Mouse (Mus musculus) heart, postnatal 0 days (tissue): Measurements from ENCODE around the gene St6gal1. TPM values are rescaled to one million over a fixed set of nuclear protein-coding genes. Genes with fewer than 3 reads are reported as not detected.

Experiments used
- ATAC-seq: fragments of 200-750 bp; cut with Nextera tagmentation; 2 replicates; pipeline ENCODE4 v1.8.0; 2017; ENCODE audit warnings: low read depth, moderate number of reproducible peaks, moderate library complexity; ENCODE audit not compliant: insufficient read depth
- DNase-seq: peaks from one replicate; pipeline ENCODE4 v3.0.0-alpha.2; 2016; ENCODE audit warnings: low spot score
- H3K27ac ChIP-seq: fragments of 300-500 bp; sonication (generic); 2 replicates; pipeline ENCODE4 v1.5.1; 2014; ENCODE audit warnings: low read depth, mild to moderate bottlenecking
- H3K27me3 ChIP-seq: fragments of 300-500 bp; sonication (generic); 2 replicates; pipeline ENCODE4 v1.6.1; 2014; ENCODE audit warnings: low read length, mixed read lengths; ENCODE audit not compliant: control insufficient read depth, insufficient read depth
- H3K36me3 ChIP-seq: fragments of 300-500 bp; sonication (generic); replicated peaks from 2 replicates; pipeline ENCODE4 v1.6.1; 2014; ENCODE audit warnings: low read length, mixed read lengths; ENCODE audit not compliant: control insufficient read depth, insufficient read depth
- H3K4me1 ChIP-seq: fragments of 300-500 bp; sonication (generic); 2 replicates; pipeline ENCODE4 v1.6.1; 2014; ENCODE audit warnings: antibody characterized with exemption; ENCODE audit not compliant: control insufficient read depth, insufficient read depth
- H3K4me2 ChIP-seq: fragments of 300-500 bp; sonication (generic); 2 replicates; pipeline ENCODE4 v1.6.1; 2014; ENCODE audit warnings: low read depth, mild to moderate bottlenecking, low read length, moderate library complexity
- H3K4me3 ChIP-seq: fragments of 300-500 bp; sonication (generic); 2 replicates; pipeline ENCODE4 v1.5.1; 2014; ENCODE audit warnings: low read depth, low read length
- H3K9ac ChIP-seq: fragments of 300-500 bp; sonication (generic); replicated peaks from 2 replicates; pipeline ENCODE4 v1.6.1; 2014; ENCODE audit warnings: low read depth, low read length, mixed read lengths
- H3K9me3 ChIP-seq: fragments of 300-500 bp; sonication (generic); replicated peaks from 2 replicates; pipeline ENCODE4 v1.6.1; 2016; ENCODE audit warnings: low read length; ENCODE audit not compliant: control insufficient read depth
- CTCF ChIP-seq: IDR thresholded peaks from 2 replicates; pipeline ENCODE4 v1.5.1; 2016; ENCODE audit warnings: antibody characterized with exemption, control low read depth, low read depth
- EP300 ChIP-seq: IDR thresholded peaks from 2 replicates; pipeline ENCODE4 v1.6.1; 2016; ENCODE audit warnings: antibody characterized with exemption, low read depth
- WGBS: fragments of 180-500 bp; shearing (Covaris S2); extraction: QIAGEN DNeasy Blood & Tissue Kit; methylation state at CpG from one replicate; pipeline ENCODE4 v1.1.7; 2014; 5-methylcytosine and 5-hydroxymethylcytosine counted together
- polyA plus RNA-seq: library from polyadenylated mRNA; unstranded; fragments of >200 nt; fragmentation: Nextera tagmentation; extraction: Ambion mirVana; gene quantifications from 2 replicates; pipeline ENCODE4 v1.2.1, GENCODE M21; 2015
- total RNA-seq: library from RNA; depleted of rRNA; stranded (reverse); fragments of >200 nt; gene quantifications from 2 replicates; pipeline ENCODE4 v1.2.3, GENCODE M21; 2014; ENCODE audit warnings: low replicate concordance

St6gal1 gene
- total and polyA plus RNA-seq, 2 experiments from 2014 or later = 10.0 to 23.5 TPM

DNA sequence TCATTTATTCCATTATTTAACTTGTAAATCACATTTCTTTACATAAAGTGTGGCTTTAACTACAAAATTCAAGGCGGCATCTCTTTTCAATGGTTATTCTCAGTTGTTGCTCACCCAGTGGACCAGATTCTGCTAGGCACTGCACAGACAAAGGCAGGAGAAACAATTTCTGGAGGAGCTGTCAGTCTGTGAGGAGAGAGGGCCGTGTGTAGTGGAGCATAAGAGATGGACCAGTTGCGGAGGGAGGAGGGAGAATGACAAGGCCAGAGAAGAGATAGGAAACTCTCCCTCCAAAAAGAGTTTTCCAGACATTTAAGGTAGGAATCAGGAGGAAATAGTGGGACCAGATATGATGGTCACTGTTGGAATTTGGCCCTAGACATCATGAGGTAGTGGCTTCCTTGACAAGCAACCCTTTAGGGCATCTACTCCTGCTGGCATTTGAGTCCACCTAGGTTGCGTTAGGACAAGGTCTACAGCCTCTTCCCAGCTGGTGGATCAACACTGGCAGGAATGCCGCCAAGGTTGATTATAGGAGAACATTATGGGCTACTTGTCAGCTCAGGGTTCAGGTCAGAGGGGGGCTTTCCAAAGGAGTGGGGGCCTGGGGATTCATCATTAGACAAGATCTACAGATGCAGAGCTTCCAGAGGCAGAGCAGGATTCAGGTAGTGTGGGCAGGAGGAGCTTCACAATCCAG, 19.3 kb downstream of the St6gal1 start:
- Histone ChIP-seq H3K36me3 (no peaks in the 10 kb centered on the region), H3K27me3 (peaks cover 8% of the 10 kb centered on the region; the same call in 1 of the 2 replicates), H3K4me3 (no peak overlapping the region), H3K27ac (no peak overlapping the region), H3K9ac (no peak overlapping the region), H3K9me3 (no peaks in the 10 kb centered on the region), H3K4me2 (no peak overlapping the region), H3K4me1 (peaks cover 19% of the 10 kb centered on the region)
- ATAC-seq = no peak
- TF ChIP-seq CTCF = no peak
- no peak for TF ChIP-seq EP300
- WGBS = 90% methylated on average over 5 of the region's 5 CpGs
- DNase-seq = no peak

DNA sequence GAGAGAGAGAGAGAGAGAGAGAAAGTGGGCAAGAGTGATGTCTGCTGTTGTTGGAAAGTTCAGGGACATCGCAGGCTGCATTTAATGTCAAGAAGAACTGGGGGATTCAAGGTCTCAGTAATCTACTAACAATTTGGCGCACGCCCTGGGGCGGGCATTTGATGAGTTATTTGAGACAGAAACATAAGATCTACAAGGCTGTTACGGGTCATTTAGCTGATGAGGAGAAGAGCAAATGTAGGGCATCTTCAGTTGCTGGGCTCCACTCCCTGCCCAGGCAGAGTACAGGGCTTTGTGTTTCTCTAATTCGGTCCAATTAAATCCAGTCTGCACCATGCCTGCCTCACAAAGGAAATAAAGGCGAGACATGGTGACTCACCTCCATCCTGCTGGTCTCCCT, 19.9 kb downstream of the St6gal1 start:
- DNase-seq (no peak), ATAC-seq (no peak)
- TF ChIP-seq EP300 (no peak), CTCF (no peak)
- H3K9ac ChIP-seq = no peak overlapping the region
- no peaks in the 10 kb centered on the region for H3K9me3 ChIP-seq
- no peak overlapping the region for H3K4me2 ChIP-seq
- no peak overlapping the region for H3K27ac ChIP-seq
- H3K4me3 ChIP-seq = no peak overlapping the region
- peaks cover 8% of the 10 kb centered on the region; the same call in 1 of the 2 replicates for H3K27me3 ChIP-seq
- WGBS = 92% methylated on average over 7 of the region's 7 CpGs
- H3K4me1 ChIP-seq = peaks cover 19% of the 10 kb centered on the region
- no peaks in the 10 kb centered on the region for H3K36me3 ChIP-seq

GRCm38 (mm10) chr16:23249285-23249684, 24.7 kb downstream of the St6gal1 start:
- no peaks in the 10 kb centered on the region for H3K36me3 ChIP-seq
- peaks cover 12% of the 10 kb centered on the region; the same call in 1 of the 2 replicates for H3K4me1 ChIP-seq
- H3K27me3 ChIP-seq = peaks cover 13% of the 10 kb centered on the region
- WGBS = 48% methylated on average over 4 of the region's 4 CpGs
- no peak for TF ChIP-seq EP300
- no peak for TF ChIP-seq CTCF
- no peak overlapping the region for H3K4me2 ChIP-seq
- no peak overlapping the region for H3K27ac ChIP-seq
- H3K9ac ChIP-seq = no peak overlapping the region
- H3K4me3 ChIP-seq = no peak overlapping the region
- DNase-seq = peak; percentile 64
- peak; percentile 39; the same call in 1 of the 2 replicates for ATAC-seq
- no peaks in the 10 kb centered on the region for H3K9me3 ChIP-seq

DNA sequence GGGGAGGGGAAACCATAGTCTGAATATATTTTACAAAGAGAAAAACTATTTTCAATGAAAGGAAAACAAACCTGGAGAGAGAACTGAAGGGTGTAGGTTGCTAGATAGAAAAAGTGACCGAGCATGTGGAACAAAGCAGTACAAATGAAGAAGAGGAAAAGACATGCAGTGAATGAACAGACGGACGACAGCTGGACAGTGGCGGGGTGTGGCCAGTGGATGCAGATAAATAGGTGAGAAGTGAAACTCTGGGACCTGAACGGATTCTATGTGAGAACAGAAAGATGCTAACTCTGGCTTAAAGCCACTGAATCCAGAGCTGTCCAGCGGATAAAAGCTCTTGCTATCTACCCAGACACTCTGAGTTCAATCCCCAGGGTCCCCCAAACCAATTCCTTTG, 25.2 kb downstream of the St6gal1 start:
- H3K9ac ChIP-seq = no peak overlapping the region
- H3K4me1 ChIP-seq = peaks cover 12% of the 10 kb centered on the region; the same call in 1 of the 2 replicates
- H3K4me3 ChIP-seq = no peak overlapping the region
- TF ChIP-seq CTCF (no peak), EP300 (no peak)
- 69% methylated on average over 6 of the region's 6 CpGs for WGBS
- DNase-seq = no peak
- no peak overlapping the region for H3K4me2 ChIP-seq
- ATAC-seq = no peak
- H3K9me3 ChIP-seq = no peaks in the 10 kb centered on the region
- peaks cover 15% of the 10 kb centered on the region for H3K27me3 ChIP-seq
- H3K36me3 ChIP-seq = no peaks in the 10 kb centered on the region
- H3K27ac ChIP-seq = no peak overlapping the region

DNA sequence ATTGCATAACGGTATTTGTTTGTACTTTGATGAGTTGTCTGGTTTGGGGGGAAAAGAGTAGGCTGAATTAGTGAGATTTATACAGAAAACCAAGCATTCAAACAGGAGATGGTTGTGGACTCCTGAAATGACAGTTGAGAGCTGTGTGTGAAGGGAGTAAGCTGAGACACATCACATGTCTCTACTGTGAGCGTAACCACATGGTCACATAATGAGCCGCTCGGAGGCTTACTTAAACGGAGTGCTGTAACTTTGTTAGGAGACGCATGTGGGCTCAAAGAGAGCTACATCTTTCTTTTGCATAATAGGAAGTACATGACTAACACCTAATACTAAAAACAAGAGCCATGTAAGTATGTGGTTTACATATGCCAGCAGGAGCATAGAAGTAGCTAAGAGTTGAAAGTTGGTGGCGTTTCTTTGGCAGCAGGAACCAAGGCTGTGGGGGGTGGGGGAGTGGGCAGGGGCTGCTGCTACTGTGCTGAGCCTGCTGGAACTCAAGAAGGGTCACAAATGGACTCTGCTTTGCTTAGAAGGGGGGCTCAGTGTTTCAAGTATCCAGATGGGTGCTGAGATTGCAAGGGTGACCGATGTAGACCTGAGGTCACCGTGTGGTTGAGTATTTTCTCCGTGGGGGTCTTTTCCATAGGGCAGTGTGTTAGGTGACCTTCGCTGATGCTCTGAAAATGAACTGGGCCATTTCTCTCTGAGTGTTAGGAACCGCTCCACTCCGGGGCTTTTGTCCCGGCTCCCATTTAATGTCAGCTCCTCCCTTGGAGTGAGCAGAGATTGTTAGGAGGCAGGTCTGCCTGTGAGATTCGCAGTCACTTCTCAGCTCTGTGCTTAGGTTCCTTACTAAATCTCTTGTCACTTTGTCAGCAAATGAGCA, 26.3 kb downstream of the St6gal1 start:
- Histone ChIP-seq H3K9me3 (no peaks in the 10 kb centered on the region), H3K27me3 (peaks cover 14% of the 10 kb centered on the region), H3K4me2 (no peak overlapping the region), H3K9ac (no peak overlapping the region), H3K4me3 (no peak overlapping the region), H3K36me3 (no peaks in the 10 kb centered on the region), H3K4me1 (peaks cover 12% of the 10 kb centered on the region; the same call in 1 of the 2 replicates), H3K27ac (no peak overlapping the region)
- TF ChIP-seq EP300 = no peak
- no peak for TF ChIP-seq CTCF
- DNase-seq = no peak
- no peak for ATAC-seq
- WGBS = 62% methylated on average over 15 of the region's 15 CpGs
